Mouse (Mus musculus) hindbrain, embryonic 13.5 days (tissue): ENCODE measurements around the gene Camk2d. TPM values are rescaled to one million over a fixed set of nuclear protein-coding genes. Genes with fewer than 3 reads are reported as not detected.
A peak's percentile ranks its signal among the peaks of the same experiment; 100 is the strongest.

ENCODE experiments used
- ATAC-seq: fragments of 200-750 bp; cut with Nextera tagmentation; 2 replicates; pipeline ENCODE4 v1.8.0; 2017; ENCODE audit warnings: moderate TSS enrichment; ENCODE audit not compliant: low FRiP score
- H3K27ac ChIP-seq: fragments of 300-500 bp; sonication (generic); 2 replicates; pipeline ENCODE4 v1.5.1; 2015; ENCODE audit warnings: inconsistent platforms, mild to moderate bottlenecking, moderate library complexity
- H3K27me3 ChIP-seq: fragments of 300-500 bp; sonication (generic); 2 replicates; pipeline ENCODE4 v1.6.1; 2015; ENCODE audit warnings: mild to moderate bottlenecking, inconsistent platforms
- H3K36me3 ChIP-seq: fragments of 300-500 bp; sonication (generic); 2 replicates; pipeline ENCODE4 v1.6.1; 2015; ENCODE audit warnings: mild to moderate bottlenecking, inconsistent platforms
- H3K4me1 ChIP-seq: fragments of 300-500 bp; sonication (generic); replicated peaks from 2 replicates; pipeline ENCODE4 v1.6.1; 2015; ENCODE audit warnings: inconsistent platforms
- H3K4me2 ChIP-seq: fragments of 300-500 bp; sonication (generic); 2 replicates; pipeline ENCODE4 v1.6.1; 2015; ENCODE audit warnings: inconsistent platforms, mild to moderate bottlenecking, moderate library complexity
- H3K4me3 ChIP-seq: fragments of 300-500 bp; sonication (generic); 2 replicates; pipeline ENCODE4 v1.5.1; 2015; ENCODE audit warnings: mild to moderate bottlenecking, inconsistent platforms
- H3K9ac ChIP-seq: fragments of 300-500 bp; sonication (generic); 2 replicates; pipeline ENCODE4 v1.6.1; 2015; ENCODE audit warnings: mild to moderate bottlenecking, inconsistent platforms
- H3K9me3 ChIP-seq: fragments of 300-500 bp; sonication (generic); 2 replicates; pipeline ENCODE4 v1.6.1; 2016; ENCODE audit warnings: inconsistent platforms
- WGBS: fragments of 180-500 bp; shearing (Covaris S2); methylation state at CpG from one replicate; pipeline ENCODE4 v1.1.7; 2015; 5-methylcytosine and 5-hydroxymethylcytosine counted together
- polyA plus RNA-seq: library from polyadenylated mRNA; unstranded; fragments of >200 nt; fragmentation: Nextera tagmentation; extraction: Ambion mirVana; gene quantifications from 2 replicates; pipeline ENCODE4 v1.2.1, GENCODE M21; 2015

Camk2d gene
- polyA plus RNA-seq, 1 experiment from 2014 or later = 43.1 TPM

GRCm38 (mm10) chr3:126810372-126811090 is 214.4 kb downstream of the Camk2d start:
- no peak overlapping the region for H3K4me2 ChIP-seq

DNA sequence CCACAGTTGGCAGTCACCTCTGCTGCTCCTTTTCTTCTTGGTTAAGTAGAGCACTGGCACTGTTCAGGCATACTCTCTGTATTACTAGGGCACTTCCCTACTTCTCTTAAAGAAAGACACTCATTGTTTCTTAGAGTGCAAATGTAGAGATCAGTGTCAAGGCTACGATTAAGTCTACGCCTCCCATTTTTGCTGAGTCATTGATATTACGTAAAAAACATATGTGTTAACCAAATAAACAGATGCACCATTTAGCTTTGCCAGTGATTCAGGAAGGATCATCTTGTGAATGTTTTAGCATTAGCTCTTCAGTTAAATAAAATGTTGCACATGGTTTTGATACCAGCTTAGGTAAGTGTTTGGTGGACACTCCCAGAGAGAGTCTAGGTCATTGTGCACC is 215.5 kb downstream of the Camk2d start:
- no peak for ATAC-seq
- 93% methylated on average over 3 of the region's 3 CpGs for WGBS
- 0 out of 2 replicates have a peak, but pooled peaks cover 3% of the 10 kb centered on the region for H3K36me3 ChIP-seq
- no peaks in the 10 kb centered on the region for H3K4me1 ChIP-seq
- no peak overlapping the region for H3K27ac ChIP-seq
- no peak overlapping the region for H3K4me2 ChIP-seq
- H3K9me3 ChIP-seq = no peaks in the 10 kb centered on the region
- no peak overlapping the region for H3K4me3 ChIP-seq
- no peak overlapping the region for H3K9ac ChIP-seq
- H3K27me3 ChIP-seq = no peaks in the 10 kb centered on the region

More at GRCm38 (mm10) chr3:126810372-126811090, 214.4 kb downstream of the Camk2d start:
- Histone ChIP-seq H3K36me3 (0 out of 2 replicates have a peak, but pooled peaks cover 3% of the 10 kb centered on the region), H3K9me3 (no peaks in the 10 kb centered on the region), H3K27me3 (no peaks in the 10 kb centered on the region), H3K4me3 (no peak overlapping the region), H3K9ac (no peak overlapping the region), H3K27ac (no peak overlapping the region), H3K4me1 (no peaks in the 10 kb centered on the region)
- ATAC-seq = no peak
- 89% methylated on average over 5 of the region's 5 CpGs for WGBS

DNA sequence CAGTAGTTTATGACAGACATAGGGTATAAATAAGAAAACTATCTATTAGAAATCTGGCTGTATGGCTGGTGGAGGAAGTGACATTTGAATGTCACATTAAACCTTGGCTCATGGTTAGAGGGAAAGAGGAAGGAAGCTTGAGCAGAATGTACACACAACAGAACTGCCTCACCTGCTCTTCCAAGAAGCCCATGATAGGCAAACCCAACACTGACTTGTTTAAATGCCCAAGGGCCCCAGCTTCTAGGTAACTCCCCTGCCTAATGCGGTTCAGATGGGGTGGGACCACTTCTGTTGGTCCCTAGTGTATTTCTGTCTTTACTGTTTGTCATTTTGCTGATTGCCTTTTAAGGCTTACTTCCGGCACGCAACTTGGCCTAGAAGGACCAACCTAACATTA is 226.3 kb downstream of the Camk2d start:
- Histone ChIP-seq H3K4me2 (no peak overlapping the region), H3K4me3 (no peak overlapping the region), H3K9me3 (no peaks in the 10 kb centered on the region), H3K36me3 (no peaks in the 10 kb centered on the region), H3K9ac (no peak overlapping the region), H3K4me1 (peaks cover 10% of the 10 kb centered on the region), H3K27me3 (no peaks in the 10 kb centered on the region), H3K27ac (no peak overlapping the region)
- ATAC-seq = no peak
- 93% methylated on average over 3 of the region's 3 CpGs for WGBS

DNA sequence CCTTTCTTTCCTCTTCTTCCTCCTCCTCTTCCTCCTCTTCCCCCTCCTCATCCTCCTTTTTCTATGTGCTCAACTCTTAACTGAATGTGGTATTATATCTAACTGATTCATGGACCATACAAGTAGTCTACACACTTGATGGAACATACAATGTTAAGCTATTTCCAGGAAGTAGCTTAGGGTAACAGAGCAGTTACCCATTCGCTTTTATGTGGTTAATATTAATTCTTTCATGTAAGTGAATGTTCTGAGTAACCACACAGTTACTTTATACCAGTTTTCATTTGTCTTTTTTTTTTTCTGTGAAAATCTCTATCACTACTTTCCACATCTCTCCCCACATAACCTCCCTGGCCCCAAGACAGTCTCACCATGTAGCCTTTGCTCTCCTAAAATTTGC is 228.8 kb downstream of the Camk2d start:
- no peaks in the 10 kb centered on the region for H3K36me3 ChIP-seq
- peaks cover 10% of the 10 kb centered on the region for H3K4me1 ChIP-seq
- H3K4me2 ChIP-seq = no peak overlapping the region
- H3K27me3 ChIP-seq = no peaks in the 10 kb centered on the region
- no peak for ATAC-seq
- WGBS = 86% methylated on average over 1 of the region's 1 CpGs
- no peak overlapping the region for H3K27ac ChIP-seq
- H3K9ac ChIP-seq = no peak overlapping the region
- H3K4me3 ChIP-seq = no peak overlapping the region
- no peaks in the 10 kb centered on the region for H3K9me3 ChIP-seq

- no peak overlapping the region for H3K4me2 ChIP-seq
- H3K9ac ChIP-seq = no peak overlapping the region
- WGBS = 54% methylated on average over 2 of the region's 2 CpGs
- no peaks in the 10 kb centered on the region for H3K9me3 ChIP-seq
- peaks cover 10% of the 10 kb centered on the region for H3K4me1 ChIP-seq
- ATAC-seq = peak; percentile 67; the same call in 1 of the 2 replicates
- no peak overlapping the region for H3K27ac ChIP-seq
- no peaks in the 10 kb centered on the region for H3K36me3 ChIP-seq
- no peaks in the 10 kb centered on the region for H3K27me3 ChIP-seq
- no peak overlapping the region for H3K4me3 ChIP-seq
Measured at GRCm38 (mm10) chr3:126826172-126826571, 230.1 kb downstream of the Camk2d start.

- 88% methylated on average over 3 of the region's 3 CpGs for WGBS
- Histone ChIP-seq H3K4me2 (no peak overlapping the region), H3K27me3 (no peaks in the 10 kb centered on the region), H3K36me3 (no peaks in the 10 kb centered on the region), H3K4me1 (peaks cover 10% of the 10 kb centered on the region), H3K27ac (no peak overlapping the region), H3K4me3 (no peak overlapping the region), H3K9ac (no peak overlapping the region), H3K9me3 (no peaks in the 10 kb centered on the region)
- no peak for ATAC-seq
Measured at GRCm38 (mm10) chr3:126827900-126828299, 231.8 kb downstream of the Camk2d start.

GRCm38 (mm10) chr3:126829817-126830216 is 233.7 kb downstream of the Camk2d start:
- Histone ChIP-seq H3K9me3 (no peaks in the 10 kb centered on the region), H3K4me3 (no peak overlapping the region), H3K27ac (no peak overlapping the region), H3K9ac (no peak overlapping the region), H3K4me1 (peaks cover 10% of the 10 kb centered on the region), H3K27me3 (no peaks in the 10 kb centered on the region), H3K4me2 (no peak overlapping the region), H3K36me3 (0 out of 2 replicates have a peak, but pooled peaks cover 3% of the 10 kb centered on the region)
- no peak for ATAC-seq
- 84% methylated on average over 2 of the region's 2 CpGs for WGBS

DNA sequence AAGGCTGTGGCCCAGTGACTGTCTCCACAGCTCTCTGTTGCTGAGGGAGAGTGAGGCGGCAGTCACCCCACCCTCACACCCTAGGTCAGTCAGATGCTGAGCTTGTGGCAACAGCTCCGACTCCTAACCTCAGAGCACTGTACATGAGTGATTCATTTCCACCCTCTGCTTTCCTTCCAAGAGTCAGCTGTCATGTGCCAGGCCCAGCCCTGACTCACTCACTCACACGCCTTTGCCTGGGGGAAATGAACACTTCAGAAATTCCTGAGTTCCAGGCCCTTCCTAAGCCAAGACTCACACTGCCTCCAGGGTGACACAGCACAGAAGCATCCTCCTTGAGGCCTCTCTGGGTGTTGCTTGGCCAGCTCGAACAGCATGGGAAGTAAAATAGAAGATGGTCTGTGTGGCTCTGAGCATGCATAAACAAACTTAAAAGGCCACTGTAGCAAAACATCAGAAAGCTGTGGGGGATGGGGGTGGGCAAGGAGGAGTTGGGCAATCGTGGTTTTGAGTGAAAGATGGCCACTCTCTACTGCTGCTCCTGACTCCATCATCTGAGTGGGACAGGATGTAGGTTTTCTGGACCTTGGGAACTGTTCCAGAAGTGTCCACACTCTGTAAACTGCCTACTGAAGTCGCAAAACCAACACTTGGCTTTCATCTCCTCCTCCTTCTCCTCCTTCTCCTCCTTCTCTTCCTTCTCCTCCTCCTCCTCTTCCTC is 235.5 kb downstream of the Camk2d start:
- H3K4me2 ChIP-seq = no peak overlapping the region
- 78% methylated on average over 6 of the region's 6 CpGs for WGBS
- ATAC-seq = no peak
- peaks cover 4% of the 10 kb centered on the region for H3K4me1 ChIP-seq
- H3K9ac ChIP-seq = no peak overlapping the region
- H3K9me3 ChIP-seq = no peaks in the 10 kb centered on the region
- H3K27ac ChIP-seq = no peak overlapping the region
- H3K27me3 ChIP-seq = no peaks in the 10 kb centered on the region
- H3K36me3 ChIP-seq = 0 out of 2 replicates have a peak, but pooled peaks cover 3% of the 10 kb centered on the region
- H3K4me3 ChIP-seq = no peak overlapping the region

DNA sequence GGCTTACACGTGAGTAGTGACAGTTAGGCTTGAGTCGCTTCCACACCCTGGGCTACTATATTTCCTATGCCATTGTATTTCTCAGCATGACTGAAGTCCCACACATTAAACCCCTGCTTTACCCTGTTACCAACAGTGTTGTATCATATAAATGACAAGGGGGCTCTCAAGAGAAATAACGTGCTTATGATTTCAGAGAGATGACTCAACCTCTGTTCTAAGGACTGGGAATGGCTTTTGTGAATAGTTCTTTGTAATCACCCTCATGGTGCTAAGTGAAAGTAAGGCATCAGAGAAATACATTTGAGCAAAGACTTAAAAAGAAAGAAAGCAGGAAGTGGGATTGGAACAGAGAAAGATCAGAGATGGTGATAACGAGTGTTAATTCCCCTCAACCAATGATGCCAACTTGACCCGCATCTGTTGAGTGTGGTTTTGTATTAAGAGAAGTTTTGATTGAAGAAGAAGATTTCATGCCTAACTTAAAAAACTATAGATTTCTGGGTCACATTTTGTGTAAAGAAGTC is 238.6 kb downstream of the Camk2d start:
- Histone ChIP-seq H3K4me1 (no peaks in the 10 kb centered on the region), H3K4me3 (no peak overlapping the region), H3K27me3 (no peaks in the 10 kb centered on the region), H3K9ac (no peak overlapping the region), H3K27ac (no peak overlapping the region), H3K36me3 (0 out of 2 replicates have a peak, but pooled peaks cover 3% of the 10 kb centered on the region), H3K4me2 (no peak overlapping the region), H3K9me3 (no peaks in the 10 kb centered on the region)
- WGBS = 87% methylated on average over 5 of the region's 5 CpGs
- ATAC-seq = no peak

DNA sequence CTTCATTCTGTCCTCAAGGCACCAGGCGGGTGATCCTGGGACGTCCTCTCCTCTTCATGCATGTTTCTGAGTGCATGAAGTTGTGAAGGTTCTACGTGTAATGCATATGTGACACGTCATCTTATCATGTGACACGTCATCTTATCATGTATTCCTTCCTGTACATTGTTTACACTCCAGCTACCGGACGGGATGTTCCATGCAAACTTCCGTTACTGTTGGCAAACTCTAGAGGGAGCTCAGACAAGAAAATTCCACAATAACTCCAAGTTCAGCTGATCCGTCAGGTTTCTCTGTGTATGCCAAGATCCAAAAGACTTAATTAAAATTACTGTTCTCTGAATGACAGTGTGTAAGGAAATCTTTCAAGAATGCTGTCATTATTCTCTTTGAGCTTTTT is 246.7 kb downstream of the Camk2d start:
- no peaks in the 10 kb centered on the region for H3K27me3 ChIP-seq
- H3K4me2 ChIP-seq = no peak overlapping the region
- WGBS = 88% methylated on average over 9 of the region's 9 CpGs
- H3K27ac ChIP-seq = no peak overlapping the region
- H3K9ac ChIP-seq = no peak overlapping the region
- no peaks in the 10 kb centered on the region for H3K4me1 ChIP-seq
- H3K36me3 ChIP-seq = peaks cover 9% of the 10 kb centered on the region
- no peaks in the 10 kb centered on the region for H3K9me3 ChIP-seq
- no peak overlapping the region for H3K4me3 ChIP-seq
- no peak for ATAC-seq

DNA sequence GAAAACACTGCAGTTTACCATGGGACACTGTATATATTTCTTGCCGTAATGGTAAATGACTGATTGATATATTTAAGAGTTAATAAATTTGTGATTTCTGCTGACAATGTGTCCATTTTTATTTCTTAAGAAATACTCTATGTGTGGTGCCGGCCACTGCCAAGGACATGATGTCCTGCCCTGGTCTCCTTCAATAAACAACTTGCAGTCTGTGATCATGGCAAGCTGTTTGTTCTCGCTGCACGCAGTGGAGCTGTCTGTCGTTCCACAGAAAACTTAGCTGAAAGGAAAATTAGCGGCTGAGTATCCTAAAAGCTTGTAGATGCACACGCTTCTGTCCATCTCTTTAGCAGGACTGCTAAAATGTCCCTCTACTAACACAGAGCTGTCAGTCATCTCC is 248.7 kb downstream of the Camk2d start:
- H3K9ac ChIP-seq = no peak overlapping the region
- no peaks in the 10 kb centered on the region for H3K9me3 ChIP-seq
- peaks cover 9% of the 10 kb centered on the region for H3K36me3 ChIP-seq
- no peaks in the 10 kb centered on the region for H3K4me1 ChIP-seq
- no peak overlapping the region for H3K27ac ChIP-seq
- no peak overlapping the region for H3K4me2 ChIP-seq
- ATAC-seq = no peak
- H3K27me3 ChIP-seq = no peaks in the 10 kb centered on the region
- 93% methylated on average over 7 of the region's 7 CpGs for WGBS
- no peak overlapping the region for H3K4me3 ChIP-seq

DNA sequence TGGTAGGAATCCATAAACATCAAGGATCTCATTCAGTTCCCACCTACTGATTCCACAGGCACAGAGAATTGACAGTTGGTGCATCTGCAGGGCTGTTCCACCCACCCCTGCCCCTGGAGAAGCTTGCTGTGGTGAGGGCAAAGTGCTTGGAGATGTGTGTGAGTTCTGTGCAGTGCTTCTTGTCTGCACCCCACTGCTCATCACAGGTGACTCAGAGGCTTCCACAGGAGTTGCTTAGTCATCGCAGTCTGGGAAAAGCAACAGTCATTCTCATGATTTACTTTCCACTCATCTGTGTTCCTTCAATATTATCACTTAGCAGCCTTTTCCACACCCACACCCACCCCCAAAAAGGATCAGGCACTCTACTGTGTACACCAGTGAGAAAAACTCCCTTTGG is 252.0 kb downstream of the Camk2d start:
- no peak overlapping the region for H3K4me3 ChIP-seq
- no peak overlapping the region for H3K27ac ChIP-seq
- H3K9ac ChIP-seq = no peak overlapping the region
- H3K36me3 ChIP-seq = no peaks in the 10 kb centered on the region
- ATAC-seq = no peak
- H3K9me3 ChIP-seq = no peaks in the 10 kb centered on the region
- H3K27me3 ChIP-seq = no peaks in the 10 kb centered on the region
- no peak overlapping the region for H3K4me2 ChIP-seq
- H3K4me1 ChIP-seq = no peaks in the 10 kb centered on the region
- WGBS = 95% methylated on average over 1 of the region's 1 CpGs
